Mouse (Mus musculus): ENCODE results near the gene Klhl29.
"Not testable (repeated sequence)": the region's sequence is repeated elsewhere in the genome, so short reads cannot be mapped to it uniquely, and the experiment has no call there.

Gene Klhl29

GRCm38 (mm10) chr12:5358497-5358896 lies 17.0 kb downstream of the Klhl29 start:
- no peak for DNase-seq (ENCODE audit: low read depth, low spot score)

- no peak for DNase-seq (ENCODE audit: low read depth, low spot score)
Observed at GRCm38 (mm10) chr12:5353416-5353815, 22.1 kb downstream of the Klhl29 start.

DNA sequence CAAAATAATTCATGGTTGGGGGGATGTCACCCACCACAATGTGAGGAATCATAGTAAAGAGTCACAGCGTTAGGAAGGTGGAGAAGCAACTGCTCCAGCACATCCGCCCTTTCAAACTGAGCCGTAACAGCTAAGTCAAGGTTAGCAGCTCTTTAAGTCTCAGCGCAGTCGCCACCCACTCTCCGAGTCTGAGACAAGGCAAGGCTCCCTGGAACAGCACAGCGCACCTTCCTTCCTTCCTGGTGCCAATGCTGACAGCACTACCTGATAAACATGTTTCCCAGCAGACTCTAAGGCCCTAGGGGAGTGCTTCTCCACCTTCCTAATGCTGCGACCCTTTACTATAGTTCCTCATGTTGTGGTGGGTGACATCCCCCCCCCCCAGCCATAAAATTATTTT lies 22.7 kb downstream of the Klhl29 start:
- no peak for DNase-seq (ENCODE audit: low read depth, low spot score)

- no peak for DNase-seq (ENCODE audit: low read depth, low spot score)
Observed at GRCm38 (mm10) chr12:5350491-5351285, 24.8 kb downstream of the Klhl29 start.

GRCm38 (mm10) chr12:5345088-5345487 lies 30.4 kb downstream of the Klhl29 start:
- DNase-seq (ENCODE audit: low read depth, low spot score): no peak

DNA sequence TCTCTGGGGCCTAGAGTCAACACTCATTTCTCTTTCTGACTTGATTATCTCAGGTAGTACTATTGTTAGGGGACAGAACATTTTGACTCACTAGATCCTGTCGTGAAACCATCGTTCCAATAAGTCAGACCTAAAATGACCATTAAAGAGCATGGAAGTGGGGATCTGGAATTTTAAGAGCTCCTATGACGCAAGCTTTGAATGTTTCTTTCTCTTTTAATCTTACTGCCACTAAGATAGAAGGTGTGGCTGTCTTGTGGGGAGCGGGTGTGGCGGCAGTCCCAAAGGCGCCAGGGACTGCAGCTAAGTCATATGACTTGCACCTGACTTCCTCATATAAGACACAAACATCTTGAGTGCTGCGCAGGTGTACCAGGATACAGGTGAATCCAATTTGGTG lies 31.0 kb downstream of the Klhl29 start:
- DNase-seq (ENCODE audit: low read depth, low spot score): not testable (repeated sequence)

GRCm38 (mm10) chr12:5340151-5340603 lies 35.3 kb downstream of the Klhl29 start:
- no peak for DNase-seq (ENCODE audit: low read depth, low spot score)

DNA sequence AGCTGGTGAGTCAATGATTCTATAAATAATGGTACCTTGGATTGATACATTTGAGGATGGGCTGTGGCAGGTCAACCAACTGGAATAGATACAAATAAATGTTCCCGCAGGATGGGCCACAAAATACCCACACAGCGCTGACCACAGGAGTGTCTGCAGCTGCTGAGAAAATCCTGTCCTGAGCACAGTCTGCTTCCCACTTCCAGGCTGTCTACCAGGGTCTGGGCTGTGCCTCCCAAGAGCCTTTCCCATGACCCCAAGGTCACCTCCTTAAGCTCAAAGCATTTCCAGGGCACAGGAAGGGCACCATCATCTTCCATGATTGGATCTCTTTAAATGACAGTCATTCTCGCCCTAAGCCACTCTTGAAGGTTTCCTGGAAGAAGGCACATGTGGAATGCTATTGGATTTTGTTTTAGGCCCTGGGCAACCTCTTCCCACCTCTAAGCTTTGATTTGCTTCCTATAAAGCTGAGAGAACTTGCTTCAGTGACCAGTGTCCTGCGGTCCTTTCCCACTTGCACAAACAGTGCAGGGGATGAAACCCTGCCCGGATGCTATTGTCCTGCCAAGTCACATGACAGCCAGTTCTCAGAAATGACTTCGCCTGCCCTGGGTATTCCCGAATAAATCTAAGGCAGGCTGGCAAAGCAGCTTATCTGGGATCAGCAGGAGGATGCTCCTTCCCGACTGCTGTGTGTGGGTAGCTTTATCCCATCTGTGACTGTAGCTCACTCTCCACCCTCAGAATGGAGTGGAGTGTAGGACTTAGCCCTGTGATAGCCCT lies 38.4 kb downstream of the Klhl29 start:
- no peak for DNase-seq (ENCODE audit: low read depth, low spot score)

DNA sequence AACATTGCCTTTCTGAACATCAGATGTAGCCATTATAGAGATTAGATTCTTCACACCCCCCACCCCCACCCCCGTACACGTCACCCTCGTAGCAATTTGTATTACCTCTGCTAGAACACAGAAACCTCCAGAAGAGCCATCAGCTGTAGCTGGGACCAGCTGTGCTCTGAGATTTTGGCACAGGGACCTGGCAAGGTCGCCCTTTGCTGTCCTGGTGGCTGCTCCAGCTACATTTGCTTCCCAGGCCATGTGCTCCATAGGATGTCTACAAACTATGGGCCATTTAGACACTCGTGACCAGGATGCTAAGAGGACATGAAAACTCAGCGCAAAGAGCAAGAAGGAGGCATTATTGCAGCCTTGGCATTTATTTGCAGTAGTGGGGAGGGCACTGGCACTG lies 39.2 kb downstream of the Klhl29 start:
- no peak for DNase-seq (ENCODE audit: low read depth, low spot score)

DNA sequence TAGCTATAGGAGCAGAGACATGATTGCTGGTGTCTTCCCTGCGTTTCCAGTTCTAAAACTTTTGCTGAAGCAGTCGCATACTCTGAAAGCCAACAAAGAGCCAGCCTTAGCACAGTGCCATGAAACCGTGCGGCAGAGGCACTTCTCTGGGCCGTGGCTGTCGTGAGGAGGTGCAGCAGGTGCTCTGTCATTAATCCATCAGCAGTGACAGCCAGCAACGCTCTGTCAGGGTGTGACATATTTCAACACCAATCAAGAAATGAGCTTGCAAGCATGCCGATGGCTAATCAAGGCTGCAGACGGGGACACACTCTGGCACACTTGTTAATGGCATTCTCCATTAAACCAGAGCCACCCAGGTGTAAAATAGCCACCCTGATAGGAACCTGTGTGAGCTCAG lies 40.5 kb downstream of the Klhl29 start:
- no peak for DNase-seq (ENCODE audit: low read depth, low spot score)

- DNase-seq (ENCODE audit: low read depth, low spot score): no peak
Observed at GRCm38 (mm10) chr12:5334175-5334574, 41.3 kb downstream of the Klhl29 start.

GRCm38 (mm10) chr12:5331810-5332484 lies 43.5 kb downstream of the Klhl29 start:
- DNase-seq (ENCODE audit: low read depth, low spot score): no peak

GRCm38 (mm10) chr12:5330496-5331070 lies 44.9 kb downstream of the Klhl29 start:
- DNase-seq (ENCODE audit: low read depth, low spot score): no peak

DNA sequence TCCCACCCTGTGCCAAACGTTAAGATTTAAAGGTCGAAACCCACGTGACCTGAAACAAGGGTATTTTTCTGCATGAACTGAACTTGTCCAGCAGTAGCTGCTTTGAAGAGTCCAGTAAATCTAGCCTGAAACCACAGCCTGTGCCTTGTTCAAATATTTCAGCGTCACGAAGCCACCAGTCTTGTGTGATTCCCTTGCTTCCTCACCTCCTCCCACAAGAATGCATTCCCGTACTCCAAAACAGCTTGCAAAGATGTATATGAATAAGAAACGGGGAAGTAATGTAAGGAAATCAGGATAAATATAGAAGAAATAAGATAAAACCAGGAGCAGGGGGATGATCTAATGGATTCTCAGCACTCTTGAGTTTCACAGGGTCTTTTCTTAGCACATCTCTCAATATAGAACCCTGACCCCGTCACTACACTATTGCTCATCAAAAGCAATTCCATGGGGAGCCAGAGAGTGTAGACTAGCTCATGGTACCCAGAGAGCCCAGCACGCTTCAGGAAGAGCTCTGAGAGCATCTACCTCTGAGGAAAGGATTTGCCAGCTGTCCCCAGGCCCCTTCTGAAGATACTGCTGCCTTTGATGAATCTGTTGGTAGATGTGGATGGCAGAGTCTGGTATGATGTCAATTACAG lies 52.9 kb downstream of the Klhl29 start:
- DNase-seq (ENCODE audit: low read depth, low spot score): no peak

DNA sequence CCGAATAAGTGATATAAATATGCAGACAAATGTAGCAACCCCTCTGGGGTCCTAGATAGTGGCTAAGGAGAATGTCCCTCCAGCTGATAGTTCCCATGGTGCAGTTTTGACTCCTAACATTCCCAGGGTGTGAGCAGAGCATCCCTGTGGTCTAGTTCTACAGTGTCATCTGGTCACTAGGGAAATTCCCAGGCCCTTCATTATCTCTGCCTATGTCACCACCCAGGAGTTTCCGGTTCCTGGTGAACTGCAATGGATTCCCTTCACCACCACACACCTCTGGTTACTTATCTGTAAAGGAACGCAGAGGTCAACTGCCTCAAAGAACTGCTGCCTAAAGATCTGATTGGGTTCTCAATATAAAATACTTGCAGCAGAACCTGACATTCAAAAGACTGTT lies 54.5 kb downstream of the Klhl29 start:
- DNase-seq (ENCODE audit: low read depth, low spot score): no peak

GRCm38 (mm10) chr12:5319359-5319973 lies 56.0 kb downstream of the Klhl29 start:
- DNase-seq (ENCODE audit: low read depth, low spot score): no peak

DNA sequence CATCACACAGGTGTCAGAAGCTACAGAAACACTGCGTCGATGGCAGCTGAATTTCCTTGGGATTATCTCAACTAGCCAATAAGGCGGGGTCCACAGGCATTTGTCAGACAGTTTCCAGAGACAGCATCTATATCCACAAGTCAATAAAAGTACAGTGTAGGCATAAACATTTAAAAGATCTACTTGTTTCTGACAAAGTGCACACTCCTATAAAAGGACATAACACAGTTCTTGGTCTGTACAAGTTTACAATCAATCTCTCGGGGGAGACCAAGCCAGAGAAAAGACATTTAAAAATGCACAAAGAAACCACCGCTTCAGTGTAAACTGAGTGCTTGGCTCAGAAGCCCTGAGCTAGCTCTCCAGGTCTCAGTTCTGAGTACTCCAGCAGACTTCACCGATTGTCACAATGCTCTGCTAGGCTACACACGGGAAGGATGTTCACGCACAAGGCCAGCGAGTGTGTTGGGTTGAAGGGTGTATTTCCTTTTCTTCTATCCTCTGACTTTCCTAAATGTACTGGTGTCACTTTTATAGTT lies 59.4 kb downstream of the Klhl29 start:
- DNase-seq (ENCODE audit: low read depth, low spot score): no peak

DNA sequence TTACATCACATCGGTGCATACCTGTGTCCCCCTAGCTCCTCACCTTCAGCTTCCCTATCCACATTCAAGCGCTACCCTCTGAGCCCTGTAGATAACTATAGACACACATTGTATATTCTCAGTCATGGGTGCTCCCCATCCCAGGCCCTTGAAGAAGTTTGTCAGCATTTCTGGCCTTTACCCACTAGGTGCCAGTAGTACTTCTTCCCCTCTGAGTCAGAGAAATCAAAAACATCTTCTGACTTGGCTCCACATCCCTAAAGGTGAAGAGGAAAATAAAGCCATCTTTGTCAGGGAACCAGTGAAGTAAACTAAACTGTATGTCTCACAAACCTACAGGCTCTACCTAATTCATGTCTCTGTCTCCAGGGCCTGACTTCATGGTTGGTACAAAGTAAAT lies 67.6 kb downstream of the Klhl29 start:
- no peak for DNase-seq (ENCODE audit: low read depth, low spot score)

DNA sequence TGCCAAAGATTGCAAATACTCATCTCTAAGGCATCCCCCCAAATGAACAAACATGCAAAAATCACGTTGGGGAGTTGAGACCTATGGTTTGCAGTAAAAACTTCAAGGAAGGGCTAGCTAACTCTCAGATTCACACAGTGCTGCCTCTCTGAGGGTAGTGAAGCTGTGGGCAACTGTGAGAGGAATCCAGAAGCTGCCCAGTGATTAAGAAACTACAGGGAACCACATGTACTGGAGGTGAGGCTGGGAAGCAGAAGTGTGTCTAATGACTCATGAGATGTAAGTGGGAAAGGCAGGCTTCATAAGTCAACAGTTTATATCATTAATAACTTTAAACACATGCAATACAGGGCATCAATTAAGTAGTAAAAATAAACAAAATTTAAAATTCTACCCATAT lies 70.0 kb downstream of the Klhl29 start:
- DNase-seq (ENCODE audit: low read depth, low spot score): no peak

- DNase-seq (ENCODE audit: low read depth, low spot score): no peak
Observed at GRCm38 (mm10) chr12:5303912-5304311, 71.6 kb downstream of the Klhl29 start.

- no peak for DNase-seq (ENCODE audit: low read depth, low spot score)
Observed at GRCm38 (mm10) chr12:5303100-5303499, 72.4 kb downstream of the Klhl29 start.

Data from ES-CJ7 (cell line).